Mouse (Mus musculus): ENCODE data around the gene Atxn7. TPM values are rescaled to one million over a fixed set of nuclear protein-coding genes. Genes with fewer than 3 reads are reported as not detected.
A peak's percentile ranks its signal among the peaks of the same experiment; 100 is the strongest.
"Not testable (repeated sequence)": the region's sequence is repeated elsewhere in the genome, so short reads cannot be mapped to it uniquely, and the experiment has no call there.

The Atxn7 gene
- polyA plus RNA-seq, 1 experiment from 2014 or later: 4.0 TPM

DNA sequence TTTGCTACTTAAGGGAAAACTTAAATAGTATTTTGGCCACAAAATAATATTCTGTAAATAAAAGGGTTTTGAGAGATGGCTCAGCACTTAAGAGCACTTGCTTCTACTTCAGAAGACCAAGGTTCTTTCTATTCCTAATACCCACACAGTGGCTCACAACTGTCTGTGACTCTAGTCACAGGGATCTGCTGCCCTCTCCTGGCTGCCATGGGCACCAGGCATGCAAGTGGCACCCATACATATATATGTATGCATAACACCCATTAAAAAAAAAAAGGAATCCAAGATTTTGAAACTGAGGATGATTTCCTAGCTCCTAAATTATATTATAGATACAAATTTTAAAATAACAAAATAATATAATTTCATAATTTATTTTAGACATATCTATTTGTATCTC, 10.8 kb upstream of the Atxn7 start:
- peak; percentile 57; the same call in 1 of the 2 replicates for ATAC-seq (ENCODE audit: low read depth)
- Histone ChIP-seq H3K4me2 (ENCODE audit: low read depth, low read length) (no peak overlapping the region), H3K4me1 (replicated peaks; ENCODE audit: control insufficient read depth, insufficient read depth, low read length) (no peaks in the 10 kb centered on the region), H3K9me3 (ENCODE audit: control insufficient read depth, low read length) (no peaks in the 10 kb centered on the region), H3K9ac (ENCODE audit: low read length) (no peak overlapping the region), H3K36me3 (ENCODE audit: control insufficient read depth, insufficient read depth, low read length) (peaks cover 27% of the 10 kb centered on the region), H3K27me3 (ENCODE audit: control insufficient read depth, insufficient read depth, low read depth, low read length) (no peaks in the 10 kb centered on the region), H3K27ac (ENCODE audit: low read length) (no peak overlapping the region), H3K4me3 (ENCODE audit: low read length) (no peak overlapping the region)

DNA sequence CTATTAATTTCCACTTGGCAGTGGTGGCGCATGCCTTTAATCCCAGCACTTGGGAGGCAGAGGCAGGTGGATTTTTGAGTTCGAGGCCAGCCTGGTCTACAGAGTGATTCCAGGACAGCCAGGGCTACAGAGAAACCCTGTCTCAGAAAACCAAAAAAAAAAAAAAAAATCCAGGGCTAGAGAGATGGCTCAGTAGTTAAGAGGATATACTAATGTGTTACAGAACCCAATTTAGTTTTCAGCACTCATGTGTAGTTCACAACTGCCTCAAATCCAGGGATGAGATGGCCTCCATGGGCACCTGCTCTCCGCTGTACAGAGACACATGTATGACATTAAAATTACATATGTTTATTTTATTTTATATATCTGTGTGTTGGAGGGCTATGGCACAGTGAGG, 9.1 kb upstream of the Atxn7 start:
- H3K4me2 ChIP-seq (ENCODE audit: low read depth, low read length); H3K27me3 ChIP-seq (ENCODE audit: control insufficient read depth, insufficient read depth, low read depth, low read length); H3K27ac ChIP-seq (ENCODE audit: low read length); H3K4me3 ChIP-seq (ENCODE audit: low read length); ATAC-seq (ENCODE audit: low read depth); H3K4me1 ChIP-seq (replicated peaks; ENCODE audit: control insufficient read depth, insufficient read depth, low read length); H3K9ac ChIP-seq (ENCODE audit: low read length); H3K9me3 ChIP-seq (ENCODE audit: control insufficient read depth, low read length): not testable (repeated sequence)
- WGBS: 96% methylated on average over 3 of the region's 3 CpGs
- peaks cover 33% of the 10 kb centered on the region for H3K36me3 ChIP-seq (ENCODE audit: control insufficient read depth, insufficient read depth, low read length)

DNA sequence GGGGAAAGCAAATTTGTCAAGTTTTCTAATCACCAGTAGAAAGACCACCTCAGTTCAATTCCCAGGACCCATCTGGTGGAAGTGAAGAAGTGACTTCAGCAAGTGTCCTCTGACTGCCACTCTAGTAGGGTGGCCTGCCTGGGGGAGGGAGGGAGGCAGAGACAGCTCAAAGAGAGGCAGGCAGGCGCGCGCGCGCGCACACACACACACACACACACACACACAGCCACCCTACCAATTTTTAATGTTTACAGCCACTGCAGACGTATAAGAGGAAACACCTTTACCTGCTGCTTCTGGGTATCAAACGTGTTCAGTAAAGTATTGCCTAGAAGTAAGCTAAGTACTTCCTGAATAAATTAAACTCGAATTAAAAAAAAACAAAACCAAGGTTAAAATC, 1.2 kb upstream of the Atxn7 start:
- WGBS: 0% methylated on average over 9 of the region's 9 CpGs
- Histone ChIP-seq H3K27ac (ENCODE audit: low read length) (peak overlapping the region; percentile 90; the same call in 1 of the 2 replicates), H3K4me2 (ENCODE audit: low read depth, low read length) (peak overlapping the region; percentile 60), H3K9ac (ENCODE audit: low read length) (peak overlapping the region; percentile 92), H3K9me3 (ENCODE audit: control insufficient read depth, low read length) (no peaks in the 10 kb centered on the region), H3K27me3 (ENCODE audit: control insufficient read depth, insufficient read depth, low read depth, low read length) (no peaks in the 10 kb centered on the region), H3K4me3 (ENCODE audit: low read length) (peak overlapping the region; percentile 75), H3K4me1 (replicated peaks; ENCODE audit: control insufficient read depth, insufficient read depth, low read length) (peaks cover 6% of the 10 kb centered on the region), H3K36me3 (ENCODE audit: control insufficient read depth, insufficient read depth, low read length) (peaks cover 7% of the 10 kb centered on the region)
- ATAC-seq (ENCODE audit: low read depth): peak; percentile 39; the same call in 1 of the 2 replicates

DNA sequence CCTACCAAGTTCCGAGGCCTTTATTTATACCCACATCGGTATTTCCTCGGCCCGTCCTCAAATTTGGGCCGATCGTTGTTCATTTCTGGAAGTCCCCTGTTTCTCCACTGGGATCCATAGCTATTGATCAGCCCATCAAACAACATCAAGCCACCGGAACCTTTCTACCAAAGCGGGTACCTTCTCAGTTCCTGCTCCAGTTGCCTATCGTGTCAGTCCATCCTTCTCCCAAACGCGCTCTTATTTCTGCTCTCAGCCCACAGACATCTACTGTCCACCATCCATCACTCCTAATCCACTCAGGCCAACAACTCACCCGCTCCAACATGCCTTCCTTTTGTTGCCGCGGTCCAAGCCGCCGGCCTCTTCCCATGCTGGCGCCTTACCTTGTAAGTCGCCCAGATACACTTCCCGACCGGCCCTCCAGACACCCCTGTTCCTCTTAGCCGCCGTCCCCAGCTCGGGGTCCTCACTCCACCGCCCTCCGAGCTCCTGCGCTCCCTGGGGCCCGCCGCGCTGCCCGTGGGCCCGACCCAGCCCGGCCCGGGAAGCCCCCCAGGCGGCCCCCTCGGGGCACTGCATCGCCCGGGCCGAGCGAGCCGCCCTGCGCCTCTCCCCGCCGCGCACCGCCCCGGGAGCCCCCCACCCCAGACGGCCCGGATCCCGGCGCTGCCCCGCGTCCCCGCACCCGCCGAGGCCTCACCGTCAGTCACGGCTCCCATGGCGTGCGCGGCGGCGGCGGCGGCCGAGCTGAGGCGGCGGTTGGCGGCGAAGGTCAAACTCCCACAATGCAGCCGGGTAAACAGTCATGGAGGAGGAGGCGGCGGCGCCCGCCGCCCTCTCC, 536 bp upstream of the Atxn7 start:
- H3K4me1 ChIP-seq (replicated peaks; ENCODE audit: control insufficient read depth, insufficient read depth, low read length): peaks cover 6% of the 10 kb centered on the region
- ATAC-seq (ENCODE audit: low read depth): peak; percentile 88
- WGBS: under 1% methylated on average over 42 of the region's 75 CpGs
- peaks cover 5% of the 10 kb centered on the region for H3K36me3 ChIP-seq (ENCODE audit: control insufficient read depth, insufficient read depth, low read length)
- no peaks in the 10 kb centered on the region for H3K27me3 ChIP-seq (ENCODE audit: control insufficient read depth, insufficient read depth, low read depth, low read length)
- H3K9ac ChIP-seq (ENCODE audit: low read length): peak overlapping the region; percentile 92
- no peaks in the 10 kb centered on the region for H3K9me3 ChIP-seq (ENCODE audit: control insufficient read depth, low read length)
- H3K4me2 ChIP-seq (ENCODE audit: low read depth, low read length): peak overlapping the region; percentile 60
- peak overlapping the region; percentile 90 for H3K27ac ChIP-seq (ENCODE audit: low read length)
- peak overlapping the region; percentile 75 for H3K4me3 ChIP-seq (ENCODE audit: low read length)

DNA sequence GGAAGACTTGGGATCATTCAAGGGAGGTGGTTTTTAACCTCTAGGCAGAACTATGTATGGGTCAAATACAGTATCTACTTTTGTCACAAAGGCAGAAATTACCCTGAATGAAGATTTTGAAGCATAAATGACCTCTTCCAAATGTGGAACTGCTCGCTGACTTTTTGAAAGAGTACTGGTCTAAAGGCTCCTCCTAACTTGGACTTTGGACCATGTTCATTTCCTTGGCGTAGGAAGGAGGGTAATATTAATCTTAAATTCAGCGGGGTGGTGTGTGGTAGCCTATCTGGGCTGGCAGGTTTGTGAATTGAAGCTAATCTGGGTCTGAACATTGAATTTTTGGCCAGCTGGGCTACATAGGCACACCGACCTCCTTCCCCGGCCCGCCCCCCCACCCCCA, 1.2 kb downstream of the Atxn7 start:
- 87% methylated on average over 6 of the region's 6 CpGs for WGBS
- Histone ChIP-seq H3K36me3 (ENCODE audit: control insufficient read depth, insufficient read depth, low read length) (no peaks in the 10 kb centered on the region), H3K27ac (ENCODE audit: low read length) (no peak overlapping the region), H3K9ac (ENCODE audit: low read length) (no peak overlapping the region), H3K4me1 (replicated peaks; ENCODE audit: control insufficient read depth, insufficient read depth, low read length) (peaks cover 6% of the 10 kb centered on the region), H3K9me3 (ENCODE audit: control insufficient read depth, low read length) (no peaks in the 10 kb centered on the region), H3K27me3 (ENCODE audit: control insufficient read depth, insufficient read depth, low read depth, low read length) (no peaks in the 10 kb centered on the region), H3K4me2 (ENCODE audit: low read depth, low read length) (no peak overlapping the region), H3K4me3 (ENCODE audit: low read length) (no peak overlapping the region)
- no peak for ATAC-seq (ENCODE audit: low read depth)

DNA sequence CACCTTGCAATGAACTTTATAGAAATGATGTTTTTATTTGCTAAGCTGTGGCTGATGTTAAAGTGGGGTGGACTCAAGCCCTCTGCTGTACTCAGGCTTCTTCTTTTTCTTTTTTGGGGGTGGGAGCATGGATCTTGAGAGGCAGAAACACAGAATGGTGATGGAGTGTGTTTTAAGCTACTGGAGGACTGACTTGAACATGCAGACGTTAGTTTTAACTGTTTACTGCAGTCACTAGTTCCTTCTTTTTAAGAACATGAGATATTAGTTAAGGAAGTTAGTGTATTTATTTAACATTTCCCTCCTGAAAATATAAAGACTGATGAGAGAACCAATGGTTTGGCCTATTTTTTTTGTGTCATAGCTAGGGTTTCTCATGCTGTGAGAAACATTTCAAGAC, 2.3 kb downstream of the Atxn7 start:
- H3K4me3 ChIP-seq (ENCODE audit: low read length): no peak overlapping the region
- H3K4me2 ChIP-seq (ENCODE audit: low read depth, low read length): no peak overlapping the region
- H3K36me3 ChIP-seq (ENCODE audit: control insufficient read depth, insufficient read depth, low read length): no peaks in the 10 kb centered on the region
- no peaks in the 10 kb centered on the region for H3K9me3 ChIP-seq (ENCODE audit: control insufficient read depth, low read length)
- ATAC-seq (ENCODE audit: low read depth): no peak
- H3K4me1 ChIP-seq (replicated peaks; ENCODE audit: control insufficient read depth, insufficient read depth, low read length): peaks cover 6% of the 10 kb centered on the region
- no peak overlapping the region for H3K27ac ChIP-seq (ENCODE audit: low read length)
- H3K27me3 ChIP-seq (ENCODE audit: control insufficient read depth, insufficient read depth, low read depth, low read length): no peaks in the 10 kb centered on the region
- no peak overlapping the region for H3K9ac ChIP-seq (ENCODE audit: low read length)
- 47% methylated on average over 1 of the region's 1 CpGs for WGBS

DNA sequence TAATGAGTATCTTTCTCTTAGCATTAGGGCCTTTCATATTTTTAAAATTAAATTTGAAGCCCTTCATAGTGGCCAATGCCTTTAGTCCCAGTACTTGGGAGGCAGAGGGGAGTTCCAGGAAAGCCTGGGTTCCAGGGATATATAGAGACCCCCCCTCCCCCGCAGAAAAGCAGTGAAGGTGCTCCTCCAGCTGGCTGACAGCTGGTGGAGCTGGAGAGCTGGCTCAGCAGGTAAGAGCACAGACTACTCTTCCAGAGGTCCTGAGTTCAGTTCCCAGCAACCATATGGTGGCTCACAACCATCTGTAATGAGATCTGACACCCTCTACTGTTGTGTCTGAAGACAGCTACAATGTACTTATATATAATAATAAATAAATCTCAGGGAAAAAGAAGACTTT, 6.4 kb downstream of the Atxn7 start:
- Histone ChIP-seq H3K4me3 (ENCODE audit: low read length) (no peak overlapping the region), H3K9me3 (ENCODE audit: control insufficient read depth, low read length) (no peaks in the 10 kb centered on the region), H3K9ac (ENCODE audit: low read length) (no peak overlapping the region), H3K27me3 (ENCODE audit: control insufficient read depth, insufficient read depth, low read depth, low read length) (no peaks in the 10 kb centered on the region), H3K4me2 (ENCODE audit: low read depth, low read length) (no peak overlapping the region), H3K4me1 (replicated peaks; ENCODE audit: control insufficient read depth, insufficient read depth, low read length) (no peaks in the 10 kb centered on the region), H3K36me3 (ENCODE audit: control insufficient read depth, insufficient read depth, low read length) (no peaks in the 10 kb centered on the region), H3K27ac (ENCODE audit: low read length) (no peak overlapping the region)
- no peak for ATAC-seq (ENCODE audit: low read depth)
- 44% methylated on average over 1 of the region's 1 CpGs for WGBS

DNA sequence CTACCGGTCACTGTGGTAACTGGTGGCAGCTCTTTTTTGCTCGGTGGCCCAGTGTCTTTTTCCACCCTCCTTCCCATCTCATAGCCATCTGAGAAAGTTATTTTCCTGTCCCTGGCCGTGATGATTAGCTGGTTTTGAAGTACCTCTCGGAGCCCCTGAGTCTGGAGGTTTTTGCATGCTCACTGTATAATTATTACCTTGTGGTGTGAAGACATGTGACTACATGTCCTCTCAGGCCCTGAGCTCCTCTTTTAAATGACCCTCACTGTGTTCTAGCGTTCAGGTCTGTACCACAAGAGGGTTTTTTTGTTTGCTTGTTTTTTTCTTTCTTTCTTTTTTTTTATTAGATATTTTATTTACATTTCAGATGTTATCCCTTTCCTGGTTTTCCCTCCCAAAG, 7.2 kb downstream of the Atxn7 start:
- no peak overlapping the region for H3K9ac ChIP-seq (ENCODE audit: low read length)
- ATAC-seq (ENCODE audit: low read depth): no peak

DNA sequence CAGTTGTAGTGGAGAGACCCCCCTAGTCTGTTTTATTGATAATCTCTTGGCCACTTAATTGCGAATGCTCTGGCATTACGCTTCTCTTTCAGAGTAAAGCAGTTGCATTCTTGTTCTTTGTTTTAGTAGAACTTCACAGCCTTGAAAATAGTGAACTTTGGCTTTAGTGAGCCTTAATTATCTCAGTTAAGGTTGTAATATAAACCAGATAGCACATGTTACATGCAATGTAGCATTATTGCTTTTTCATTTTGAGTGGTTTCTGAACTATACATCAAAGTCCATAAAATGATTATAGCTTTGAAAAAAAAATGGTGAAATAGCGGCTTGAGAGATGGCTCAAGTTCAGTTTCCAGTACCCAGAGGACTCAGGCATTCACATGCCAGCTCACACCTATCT, 9.3 kb downstream of the Atxn7 start:
- H3K27ac ChIP-seq (ENCODE audit: low read length): no peak overlapping the region
- no peak for ATAC-seq (ENCODE audit: low read depth)
- H3K36me3 ChIP-seq (ENCODE audit: control insufficient read depth, insufficient read depth, low read length): no peaks in the 10 kb centered on the region
- no peak overlapping the region for H3K4me3 ChIP-seq (ENCODE audit: low read length)
- H3K4me2 ChIP-seq (ENCODE audit: low read depth, low read length): no peak overlapping the region
- no peaks in the 10 kb centered on the region for H3K27me3 ChIP-seq (ENCODE audit: control insufficient read depth, insufficient read depth, low read depth, low read length)
- no peaks in the 10 kb centered on the region for H3K4me1 ChIP-seq (replicated peaks; ENCODE audit: control insufficient read depth, insufficient read depth, low read length)
- H3K9ac ChIP-seq (ENCODE audit: low read length): no peak overlapping the region
- H3K9me3 ChIP-seq (ENCODE audit: control insufficient read depth, low read length): no peaks in the 10 kb centered on the region
- WGBS: 89% methylated on average over 3 of the region's 3 CpGs

More for the DNA sequence above, 7.2 kb downstream of the Atxn7 start:
- H3K27me3 ChIP-seq (ENCODE audit: control insufficient read depth, insufficient read depth, low read depth, low read length): no peaks in the 10 kb centered on the region
- H3K9me3 ChIP-seq (ENCODE audit: control insufficient read depth, low read length): no peaks in the 10 kb centered on the region
- no peak overlapping the region for H3K4me3 ChIP-seq (ENCODE audit: low read length)
- no peaks in the 10 kb centered on the region for H3K36me3 ChIP-seq (ENCODE audit: control insufficient read depth, insufficient read depth, low read length)
- H3K4me2 ChIP-seq (ENCODE audit: low read depth, low read length): no peak overlapping the region
- no peak overlapping the region for H3K27ac ChIP-seq (ENCODE audit: low read length)
- H3K4me1 ChIP-seq (replicated peaks; ENCODE audit: control insufficient read depth, insufficient read depth, low read length): no peaks in the 10 kb centered on the region
- 67% methylated on average over 5 of the region's 5 CpGs for WGBS

Measured in lung, embryonic 16.5 days (tissue).